Mouse (Mus musculus) natural killer cell, adult 2 months (primary cell): Measurements from ENCODE around the gene Tspan17.
"Not testable (repeated sequence)": the region's sequence is repeated elsewhere in the genome, so short reads cannot be mapped to it uniquely, and the experiment has no call there.

Experiments
- DNase-seq, 2 experiments: peaks; one replicate each; pipeline ENCODE4 v3.0.0; 2022; ENCODE audit warnings: low spot score in 2 of 2

The Tspan17 gene

DNA sequence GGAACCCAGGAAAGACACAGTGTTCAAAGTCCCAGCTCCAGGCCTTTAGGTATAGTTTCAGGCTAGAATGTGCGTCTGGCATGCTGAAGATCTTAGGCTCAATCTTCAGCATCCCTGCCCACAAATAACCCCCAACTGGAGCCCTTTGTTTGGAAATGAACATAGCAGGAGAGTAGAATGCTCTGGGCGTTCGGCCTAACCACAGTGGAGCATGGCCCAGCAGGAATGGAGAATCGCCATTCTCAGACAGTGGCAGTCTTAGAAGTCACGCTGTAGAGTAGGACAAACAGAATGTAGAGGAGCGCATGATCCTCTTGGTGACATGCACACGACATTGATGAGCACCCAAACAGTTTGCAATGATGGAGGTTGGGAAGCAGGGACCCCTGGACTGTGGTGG, 28.3 kb upstream of the Tspan17 start:
- DNase-seq = no peak

DNA sequence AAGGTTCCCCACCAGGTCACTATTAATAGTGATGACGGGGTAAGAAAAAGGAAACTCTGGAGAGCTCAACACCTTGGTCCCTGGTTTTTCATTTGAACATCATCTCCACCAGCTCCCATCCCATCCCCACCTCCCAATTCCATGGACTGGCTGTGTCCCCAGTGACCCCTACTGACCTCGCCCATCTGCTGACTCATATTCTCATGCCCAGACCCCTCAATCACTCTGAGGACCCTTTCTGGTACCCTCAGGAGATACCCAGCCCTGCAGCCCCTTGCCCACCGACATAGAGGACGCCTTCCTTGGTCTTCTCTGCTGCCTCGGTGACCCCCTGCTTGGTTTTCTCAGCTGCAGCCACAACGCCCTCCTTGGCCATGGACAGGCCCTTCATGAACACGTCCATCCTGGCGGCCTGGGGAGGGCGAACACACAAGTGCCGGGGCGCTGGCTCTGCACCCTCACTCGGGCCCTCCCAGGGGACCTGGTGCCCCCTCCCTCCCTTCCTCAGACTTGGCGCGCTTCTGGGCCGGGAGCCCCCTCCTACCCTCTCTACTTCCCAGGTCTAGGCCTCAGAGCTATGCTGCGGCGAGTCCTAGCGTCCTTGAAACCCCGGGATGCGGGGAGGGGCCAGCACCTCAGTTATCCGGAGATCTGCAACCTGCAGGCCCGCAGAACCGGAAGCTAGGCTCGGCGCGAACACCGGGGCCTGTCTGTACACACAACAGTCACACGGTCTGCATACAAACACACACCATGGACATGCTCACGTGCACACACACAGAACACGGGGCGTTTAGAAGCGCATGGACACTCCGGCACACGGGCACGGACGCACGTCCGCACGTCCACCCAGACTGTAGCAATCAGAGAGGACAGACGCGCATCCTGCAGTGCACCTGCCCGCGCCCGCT, 23.6 kb upstream of the Tspan17 start:
- no peak for DNase-seq

DNA sequence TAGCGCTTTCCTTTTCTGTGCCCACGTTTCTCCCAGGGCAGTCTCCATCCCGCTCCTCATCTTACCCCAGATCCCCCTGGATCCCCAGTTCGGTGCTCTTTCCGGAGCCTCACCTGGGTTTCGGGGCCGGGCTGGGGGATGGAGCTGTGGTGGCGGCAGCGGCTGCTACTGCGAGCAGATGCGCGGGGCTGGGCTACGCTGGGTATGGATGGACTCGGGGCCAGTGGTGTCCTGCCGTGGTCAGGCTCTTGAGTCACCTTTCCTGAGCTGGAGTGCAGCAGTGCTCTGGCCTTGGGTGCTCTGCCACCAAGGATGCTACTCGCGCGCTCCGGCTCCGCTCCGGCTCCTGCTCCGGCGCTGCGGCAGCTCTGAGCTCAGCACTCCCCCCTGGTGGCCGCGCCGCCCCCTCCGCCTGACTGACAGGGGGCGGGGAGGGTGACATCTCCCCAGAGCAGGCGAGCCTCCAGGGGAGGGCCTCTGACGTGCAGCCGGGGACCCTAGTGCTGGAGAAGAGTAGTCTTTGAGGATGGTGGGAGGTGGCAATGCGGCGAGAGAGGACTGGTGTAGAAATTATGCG, 22.9 kb upstream of the Tspan17 start, which contains the start of gene Sncb:
Sncb (minus strand) TSS at position 404 of the 577 bp plus-strand sequence.
- peak; percentile 26 to 61 for DNase-seq

GRCm38 (mm10) chr13:54767012-54767411, 22.2 kb upstream of the Tspan17 start:
- no peak for DNase-seq

- no peak for DNase-seq
Measured at GRCm38 (mm10) chr13:54780592-54780991, 8.6 kb upstream of the Tspan17 start.

DNA sequence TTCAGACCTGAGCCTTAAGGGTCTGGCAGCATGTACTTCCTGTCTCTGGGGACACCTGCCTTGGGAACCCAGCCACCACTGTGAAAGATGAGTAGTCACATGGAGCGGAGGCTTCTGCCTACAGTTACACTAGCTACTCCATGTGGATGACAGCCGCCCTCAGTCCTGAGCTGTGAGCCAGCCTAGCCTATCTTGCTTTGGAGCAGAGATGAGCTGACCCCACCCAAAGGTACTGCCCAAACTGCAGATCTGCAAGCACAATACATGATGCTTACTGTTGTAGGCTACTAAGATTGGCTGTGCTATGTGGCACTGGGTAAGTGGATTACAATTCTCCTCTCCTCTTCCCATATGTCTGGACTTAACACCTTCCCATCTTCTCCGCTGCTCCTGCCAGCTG, 8.1 kb upstream of the Tspan17 start:
- DNase-seq = no peak

DNA sequence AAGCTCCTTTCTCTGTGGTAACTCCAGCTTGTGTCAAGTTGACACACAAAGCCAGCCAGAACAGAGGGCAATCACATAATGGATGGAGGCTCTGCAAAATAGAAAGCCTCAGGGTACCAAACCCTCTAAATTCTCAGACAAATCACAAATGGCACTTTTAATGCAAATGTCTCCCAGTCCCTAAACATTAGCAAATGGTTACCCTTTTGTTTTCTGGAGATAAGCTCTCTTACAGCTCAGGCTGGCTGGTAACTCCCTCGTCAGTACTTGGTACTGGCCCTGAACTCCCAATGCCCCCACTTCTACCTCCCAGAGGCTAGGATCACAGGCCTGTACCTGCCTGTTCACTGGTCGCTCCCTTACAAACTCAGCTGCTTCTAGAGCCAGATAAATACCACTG, 5.9 kb upstream of the Tspan17 start:
- DNase-seq = no peak

- DNase-seq = no peak
Measured at GRCm38 (mm10) chr13:54783698-54784097, 5.5 kb upstream of the Tspan17 start, which contains the start of gene Eif4e1b. TSS of gene Eif4e1b (plus strand) at chr13:54783998.

DNA sequence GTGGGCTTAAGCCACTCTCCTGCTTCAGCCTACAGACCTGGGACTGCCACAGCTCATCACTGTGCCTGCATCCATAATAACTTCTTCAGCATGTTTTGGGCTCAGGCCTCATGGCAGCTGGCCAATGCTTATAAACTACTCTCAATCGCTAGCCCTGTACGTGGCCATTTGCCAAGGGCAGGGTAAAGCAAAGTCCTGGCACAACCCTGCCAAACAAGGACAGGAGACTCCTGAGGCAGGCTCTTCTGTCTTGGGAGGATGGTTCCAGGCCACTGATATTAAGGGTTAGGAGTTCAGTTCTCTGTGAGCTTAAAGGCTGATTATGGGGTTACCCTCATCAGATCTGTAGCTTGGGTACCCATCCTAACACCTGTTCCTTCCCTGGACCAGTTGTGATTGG, 1.6 kb upstream of the Tspan17 start:
- DNase-seq = not testable (repeated sequence)

DNA sequence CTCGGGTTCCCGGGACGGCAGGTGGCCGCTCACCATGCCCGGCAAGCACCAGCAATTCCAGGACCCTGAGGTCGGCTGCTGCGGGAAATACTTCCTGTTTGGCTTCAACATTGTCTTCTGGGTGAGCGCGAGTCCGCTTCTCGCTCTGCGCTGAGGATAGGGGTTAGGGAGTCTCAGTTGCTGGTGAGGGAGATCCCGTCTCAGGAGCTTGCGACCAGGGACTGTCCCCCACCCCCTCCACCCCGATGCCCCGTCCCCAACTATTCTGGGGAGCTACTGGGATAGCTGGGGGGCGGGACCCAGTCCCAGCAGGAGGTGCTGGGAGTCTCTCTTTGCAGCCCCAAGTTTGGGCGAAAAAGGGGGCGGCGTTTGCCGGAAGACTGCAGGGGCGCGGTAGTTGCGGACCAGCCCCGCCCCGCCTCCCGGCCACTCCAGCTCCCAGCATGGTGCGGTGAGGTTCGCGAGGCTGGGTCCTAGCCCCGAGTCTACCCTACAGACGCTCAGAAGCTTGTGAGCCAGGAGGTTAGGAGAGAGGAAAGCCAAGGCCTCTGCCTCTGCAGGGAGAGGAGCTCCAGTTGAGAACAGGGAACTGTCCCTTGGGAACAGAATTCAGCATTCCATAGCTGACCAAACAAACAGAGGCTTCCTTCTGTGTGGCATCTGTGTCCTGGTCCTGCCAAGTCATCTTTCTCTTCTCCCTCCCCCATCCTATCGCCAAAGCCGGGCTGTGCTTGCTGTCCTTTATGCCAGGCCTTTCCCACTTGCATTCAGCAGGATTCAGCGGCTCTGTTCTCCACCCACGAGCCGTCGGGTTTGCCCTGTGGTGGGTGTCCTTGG, 602 bp downstream of the Tspan17 start:
- no peak for DNase-seq

GRCm38 (mm10) chr13:54792259-54793230, 3.4 kb downstream of the Tspan17 start:
- DNase-seq = peak; percentile 21 to 29

DNA sequence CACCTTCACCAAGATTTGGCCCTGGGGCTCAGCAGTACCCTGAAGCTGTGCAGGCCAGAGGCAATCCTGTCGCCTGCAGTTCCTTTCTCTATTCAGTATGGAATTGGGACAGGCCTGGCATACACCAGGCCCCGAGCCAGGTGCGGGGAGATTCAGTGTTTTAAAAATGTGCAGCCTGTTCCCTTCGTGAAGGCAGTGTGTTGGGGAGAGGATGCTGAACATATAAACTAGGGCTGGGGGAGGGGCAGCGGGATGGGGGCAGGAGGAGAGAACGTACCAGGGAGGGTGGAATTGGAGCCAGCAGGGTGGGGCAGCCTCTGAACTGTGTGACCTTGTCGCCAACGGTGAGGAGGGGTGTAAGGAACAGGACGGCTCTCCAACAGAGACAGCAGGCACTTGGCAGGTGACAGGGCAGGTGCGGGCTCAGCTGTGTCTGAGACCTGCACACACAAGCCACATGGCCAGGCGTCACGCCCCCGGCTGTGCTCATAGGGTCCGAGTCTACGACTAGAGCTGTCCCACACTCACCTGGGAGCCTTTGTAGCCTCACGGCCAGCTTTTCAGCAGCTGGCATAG, 4.9 kb downstream of the Tspan17 start:
- no peak for DNase-seq

GRCm38 (mm10) chr13:54794843-54795242, 5.7 kb downstream of the Tspan17 start:
- DNase-seq = no peak

GRCm38 (mm10) chr13:54797356-54797755, 8.2 kb downstream of the Tspan17 start:
- DNase-seq = peak in 1 of 2 experiments; percentile 21

- DNase-seq = no peak
Measured at GRCm38 (mm10) chr13:54797861-54798643, 8.9 kb downstream of the Tspan17 start.

DNA sequence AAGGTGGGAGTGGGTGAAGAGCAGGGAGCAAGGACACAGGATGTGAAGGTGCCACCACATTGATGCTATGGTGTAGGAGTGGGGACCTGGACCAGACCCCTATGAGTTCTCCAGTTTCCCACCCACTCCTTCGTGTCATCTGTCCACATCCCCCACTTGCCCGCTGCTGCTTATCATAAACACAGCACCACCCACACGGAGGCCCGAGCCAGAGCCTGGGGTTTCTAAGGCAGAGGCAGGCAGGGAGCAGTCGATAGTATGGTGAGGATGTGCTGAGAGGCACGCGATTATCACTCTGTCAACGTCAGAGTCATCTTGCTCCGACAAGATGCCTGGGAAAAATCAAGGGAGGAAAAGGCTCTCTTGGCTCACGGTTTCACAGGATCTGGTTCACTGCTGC, 9.6 kb downstream of the Tspan17 start:
- no peak for DNase-seq

DNA sequence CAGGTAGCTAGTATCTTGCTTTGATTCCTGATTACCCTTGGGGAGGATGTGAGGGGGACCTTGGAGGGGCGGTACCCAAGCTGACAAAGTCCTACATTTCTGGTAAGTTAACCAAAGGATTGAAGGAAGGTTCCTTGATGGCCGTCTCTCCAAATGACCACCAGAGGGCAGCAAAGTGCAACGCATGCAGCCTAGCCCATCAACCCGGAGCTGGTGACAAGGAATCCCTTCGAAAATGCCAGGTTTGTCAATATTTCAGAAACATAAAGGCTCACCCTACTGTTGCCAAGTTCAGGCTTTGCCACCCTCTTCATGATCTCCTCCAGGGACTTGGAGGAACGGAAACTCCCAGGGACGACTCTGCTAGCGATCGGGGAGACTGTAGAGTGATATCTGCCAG, 10.5 kb downstream of the Tspan17 start:
- DNase-seq = peak; percentile 47 to 65

DNA sequence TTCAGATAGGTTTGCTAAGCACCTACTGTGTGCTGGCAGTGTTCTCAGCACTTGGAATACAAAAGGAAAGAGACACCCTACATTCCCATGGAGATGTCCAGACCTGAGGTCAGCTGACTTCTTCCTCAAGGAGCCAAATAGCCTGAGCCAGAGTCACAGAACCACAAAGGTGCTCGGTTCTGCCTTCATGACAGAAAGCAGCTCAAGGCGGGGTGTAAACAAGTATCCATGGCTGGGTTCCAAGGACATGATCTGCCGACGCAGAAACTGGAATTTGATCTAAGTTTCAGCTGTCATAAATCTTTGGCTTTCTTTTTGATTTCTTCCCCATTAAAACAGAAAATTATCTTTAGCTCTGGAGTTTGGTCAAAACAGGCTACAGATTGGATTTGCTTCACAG, 11.0 kb downstream of the Tspan17 start:
- DNase-seq = no peak

GRCm38 (mm10) chr13:54803010-54803409, 13.8 kb downstream of the Tspan17 start:
- no peak for DNase-seq
